Mouse (Mus musculus) naive thymus-derived CD4-positive, alpha-beta T cell, adult 2 months (primary cell): ENCODE data around the gene Bcl2l15.
"Not testable (repeated sequence)": the region's sequence is repeated elsewhere in the genome, so short reads cannot be mapped to it uniquely, and the experiment has no call there.

ENCODE experiments used
- DNase-seq: peaks from one replicate; pipeline ENCODE4 v3.0.0-alpha.2; 2011; ENCODE audit warnings: low read depth

Bcl2l15 gene

GRCm38 (mm10) chr3:103832426-103832825 lies at the start of gene Bcl2l15:
Gene Bcl2l15, plus strand, starts transcription at chr3:103832601.
- no peak for DNase-seq

DNA sequence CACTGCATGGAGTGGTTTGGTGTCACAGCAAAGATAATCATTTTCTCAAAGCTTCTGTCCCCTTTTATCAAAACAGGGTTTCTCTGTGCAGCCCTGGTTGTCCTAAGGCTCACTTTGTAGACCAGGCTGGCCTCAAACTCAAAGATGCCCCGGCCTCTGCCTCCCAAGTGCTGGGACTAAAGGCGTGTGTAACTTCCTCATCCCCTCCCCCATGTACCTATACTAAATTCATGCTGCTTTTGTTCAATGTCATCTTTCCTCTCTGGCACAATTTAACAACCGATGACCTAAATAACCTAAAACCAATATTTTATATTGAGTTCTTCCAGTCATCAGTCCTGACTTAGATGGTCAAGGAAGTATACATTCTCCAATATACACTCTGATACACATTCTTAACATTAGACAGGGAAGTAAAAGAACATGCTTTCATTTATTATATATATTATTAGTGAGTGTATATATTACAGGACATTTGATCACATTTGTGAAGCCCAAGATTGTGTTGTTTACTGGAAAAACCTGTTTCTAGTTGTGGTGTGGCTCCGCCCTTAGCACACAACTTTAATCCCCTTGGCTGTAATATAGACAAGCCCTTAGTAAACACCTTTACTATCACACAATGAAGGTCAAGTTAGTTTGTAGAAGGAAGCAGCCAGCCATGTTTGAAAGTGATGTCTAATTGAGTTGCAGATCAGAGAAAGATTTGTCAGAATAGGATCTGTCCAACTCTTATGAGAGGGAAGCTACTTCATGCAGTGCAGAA lies 49.4 kb upstream of the Bcl2l15 start:
- DNase-seq, result no peak

- DNase-seq, result no peak
Measured at GRCm38 (mm10) chr3:103787225-103787624, 45.2 kb upstream of the Bcl2l15 start.

- no peak for DNase-seq
Measured at GRCm38 (mm10) chr3:103789096-103789495, 43.3 kb upstream of the Bcl2l15 start.

- DNase-seq, result peak; percentile 84
Measured at GRCm38 (mm10) chr3:103789891-103790345, 42.5 kb upstream of the Bcl2l15 start.

DNA sequence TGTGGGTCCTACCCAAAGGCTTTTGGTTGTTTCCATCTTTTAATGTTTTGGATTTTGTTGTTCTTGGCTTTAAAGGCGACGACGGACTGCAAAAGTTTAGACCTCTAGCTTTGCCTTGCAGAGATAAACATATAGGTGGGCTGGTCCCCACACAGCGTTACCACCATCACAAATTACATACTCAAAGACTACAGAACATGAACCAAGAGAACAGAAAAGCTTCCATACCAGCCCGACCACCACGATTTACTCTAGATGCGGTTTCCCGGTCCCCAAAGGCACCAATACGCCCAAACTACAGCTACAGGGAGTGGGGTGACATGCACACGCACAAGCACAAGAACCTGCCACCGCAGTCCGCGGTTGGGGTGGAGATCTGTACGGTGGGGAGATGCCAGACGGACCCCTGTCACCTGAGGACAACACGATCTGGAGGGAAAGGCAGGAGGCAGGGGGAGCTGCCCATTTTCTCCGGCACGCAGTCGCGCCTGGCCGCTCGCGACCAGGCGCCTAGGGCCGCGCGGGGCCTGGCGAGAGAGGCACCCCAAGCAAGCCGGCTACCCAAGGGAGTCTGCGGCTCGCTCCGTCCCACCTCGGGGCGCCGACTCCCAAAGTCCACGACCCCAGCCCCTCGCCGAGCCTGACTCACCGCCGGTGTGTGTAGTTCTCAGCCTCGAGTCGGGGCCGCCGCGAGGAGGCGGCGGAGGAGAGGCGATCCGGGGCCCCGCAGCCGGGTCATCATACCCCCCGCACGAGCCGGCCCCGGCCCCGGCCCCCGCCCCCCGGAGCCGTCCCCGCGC lies 41.9 kb upstream of the Bcl2l15 start:
- DNase-seq, result peak; percentile 67

GRCm38 (mm10) chr3:103791230-103792110 lies 40.9 kb upstream of the Bcl2l15 start, which contains the start of gene Hipk1:
Gene Hipk1, minus strand, starts transcription at chr3:103791563.
- DNase-seq, result peak; percentile 94

DNA sequence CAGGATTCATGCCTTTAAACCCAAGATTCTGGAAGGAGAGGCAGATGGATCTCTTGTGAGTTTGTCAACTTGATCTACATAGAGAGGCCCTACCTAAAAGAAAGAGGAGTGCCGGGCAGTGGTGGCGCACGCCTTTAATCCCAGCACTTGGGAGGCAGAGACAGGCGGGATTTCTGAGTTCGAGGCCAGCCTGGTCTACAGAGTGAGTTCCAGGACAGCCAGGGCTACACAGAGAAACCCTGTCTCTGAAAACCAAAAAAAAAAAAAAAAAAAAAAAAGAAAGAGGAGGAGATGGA lies 40.3 kb upstream of the Bcl2l15 start:
- DNase-seq, result not testable (repeated sequence)

GRCm38 (mm10) chr3:103792566-103792965 lies 39.8 kb upstream of the Bcl2l15 start:
- no peak for DNase-seq

DNA sequence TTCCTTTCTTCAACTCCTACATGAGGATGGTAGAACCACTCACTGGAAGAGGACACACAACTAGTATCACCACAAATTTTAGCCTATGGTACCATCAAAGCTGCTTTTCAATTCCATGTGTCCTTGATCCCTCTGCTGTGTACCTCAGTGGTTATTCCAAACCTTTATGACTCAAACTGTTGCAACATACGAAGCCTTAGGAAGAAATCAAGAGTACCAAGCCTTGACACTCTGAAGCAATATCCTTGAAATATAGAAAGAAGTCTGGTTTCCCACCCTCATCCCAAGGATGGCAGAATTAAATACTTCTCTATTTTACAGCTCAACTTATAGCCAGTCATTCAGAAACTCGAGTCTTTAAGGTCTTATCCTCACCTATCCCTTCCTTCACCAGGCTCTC lies 36.0 kb upstream of the Bcl2l15 start:
- no peak for DNase-seq

DNA sequence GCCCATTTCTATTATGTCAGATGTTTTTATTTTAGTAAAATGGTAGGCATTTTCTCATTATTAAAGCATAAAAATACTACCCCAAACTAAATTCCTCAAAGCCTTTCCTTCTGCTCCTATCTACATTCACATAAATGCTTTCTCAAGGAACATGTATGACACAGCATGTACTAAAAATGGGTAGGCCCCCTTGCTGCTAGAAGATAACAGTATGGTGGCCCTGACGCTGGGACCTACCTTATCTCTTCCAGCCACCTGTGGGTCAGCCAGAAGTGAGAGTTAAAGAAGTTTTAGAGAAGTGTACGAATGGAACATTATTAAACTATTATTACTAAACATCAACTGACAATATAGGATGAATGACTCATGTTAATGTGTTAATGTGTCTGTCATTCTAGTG lies 32.9 kb upstream of the Bcl2l15 start:
- no peak for DNase-seq

- peak; percentile 83 for DNase-seq
Measured at GRCm38 (mm10) chr3:103801631-103802531, 30.5 kb upstream of the Bcl2l15 start.

GRCm38 (mm10) chr3:103802861-103803260 lies 29.5 kb upstream of the Bcl2l15 start:
- DNase-seq, result peak; percentile 52

DNA sequence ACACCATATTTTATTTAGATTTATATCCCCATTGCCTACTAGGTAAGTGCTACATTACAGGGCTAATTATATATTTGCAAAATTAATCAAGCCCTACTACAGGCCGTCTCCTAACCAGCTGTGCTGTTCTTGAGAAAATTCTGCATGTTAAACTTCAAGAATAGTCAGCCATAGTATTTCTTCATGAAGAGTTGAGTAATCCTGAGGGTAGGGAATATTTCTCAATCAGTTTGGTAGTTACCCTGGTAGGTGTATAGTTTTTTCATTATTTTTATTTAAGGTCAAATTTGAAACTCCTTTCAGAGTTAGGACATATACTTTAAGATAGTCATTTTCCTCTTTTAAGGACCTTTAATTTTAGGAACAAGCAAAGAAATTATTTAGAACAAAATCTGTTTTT lies 26.7 kb upstream of the Bcl2l15 start:
- no peak for DNase-seq

DNA sequence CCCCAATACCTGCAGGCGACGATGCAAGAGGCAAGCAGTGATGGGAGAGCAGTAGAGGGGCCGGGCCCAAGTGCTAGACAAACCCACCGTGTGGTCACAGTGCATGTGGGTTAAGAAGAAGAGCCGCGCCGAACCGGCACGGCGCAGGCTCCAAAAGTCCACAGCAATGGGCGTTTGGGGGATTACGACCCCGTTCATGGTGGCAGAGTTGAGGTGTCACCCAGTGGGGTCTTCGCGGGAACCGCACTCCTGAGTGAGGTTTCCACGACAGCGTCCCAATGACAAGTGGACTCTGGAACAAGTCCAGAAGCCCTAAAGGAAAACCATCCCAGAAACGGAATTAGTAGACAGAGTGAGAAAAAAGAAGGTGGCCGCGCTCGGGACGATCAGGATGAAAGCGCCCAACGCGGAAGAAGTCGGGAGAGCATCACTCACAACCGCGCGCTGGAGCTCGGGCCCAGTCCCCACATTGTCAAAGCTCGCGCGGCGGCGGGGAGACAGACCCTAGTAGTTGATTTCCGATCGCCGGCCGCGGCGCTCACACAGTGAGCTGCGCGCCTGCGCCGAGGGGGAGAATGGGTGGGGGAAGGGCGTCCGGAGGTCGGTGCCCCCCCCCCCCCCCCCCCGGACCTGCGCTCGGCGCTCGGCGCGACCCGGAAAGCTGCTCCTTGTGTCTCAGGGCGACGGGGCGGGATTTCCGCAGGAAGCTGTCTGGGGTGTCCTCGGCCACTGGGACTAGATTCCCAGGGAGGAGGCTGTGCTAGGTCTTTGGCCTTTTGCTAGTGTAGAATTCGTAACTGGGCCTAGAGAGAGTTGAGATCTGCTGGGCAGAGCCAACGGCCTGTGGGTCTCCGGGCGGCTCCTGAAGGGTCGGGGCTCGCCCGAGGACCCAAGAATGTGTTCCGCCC lies 23.3 kb upstream of the Bcl2l15 start, which contains the start of the genes Dclre1b, Ap4b1 and Gm43064:
TSS of gene Dclre1b (minus strand) at position 554 of the 908 bp plus-strand sequence.
TSS of gene Ap4b1 (plus strand) at position 630 of the 908 bp plus-strand sequence.
TSS of gene Gm43064 (plus strand) at position 683 of the 908 bp plus-strand sequence.
- DNase-seq, result peak; percentile 95

DNA sequence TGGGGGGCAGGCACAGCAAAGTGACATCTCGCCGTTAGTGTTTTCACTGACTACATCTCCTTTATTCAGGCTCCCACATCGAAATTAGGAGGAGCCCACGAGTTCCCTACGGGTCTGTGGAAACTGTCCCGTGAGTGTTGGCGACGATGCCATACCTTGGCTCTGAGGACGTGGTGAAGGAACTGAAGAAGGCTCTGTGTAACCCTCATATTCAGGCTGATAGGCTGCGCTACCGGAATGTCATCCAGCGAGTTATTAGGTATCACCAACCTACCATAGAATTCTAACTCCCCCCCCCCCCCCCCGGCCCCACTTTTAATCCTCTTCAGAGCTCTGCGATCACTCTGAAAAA lies 22.6 kb upstream of the Bcl2l15 start:
- no peak for DNase-seq

DNA sequence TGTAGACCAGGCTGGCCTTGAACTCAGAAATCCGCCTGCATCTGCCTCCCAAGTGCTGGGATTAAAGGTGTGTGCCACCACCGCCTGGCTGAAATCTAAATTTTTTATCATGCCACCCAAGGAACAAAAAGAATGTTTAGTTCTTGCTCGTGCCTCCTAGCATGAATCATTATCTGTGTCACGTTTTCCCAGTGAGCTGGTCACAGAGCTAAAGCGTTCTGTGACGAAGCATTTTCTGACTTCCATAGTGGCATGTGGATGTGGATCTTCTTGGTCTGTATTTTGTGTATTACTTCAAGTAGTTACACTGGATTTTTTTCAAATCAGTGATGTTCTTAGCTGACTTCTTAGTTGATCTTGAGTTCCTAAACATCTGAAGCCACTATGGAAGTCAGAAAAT lies 21.4 kb upstream of the Bcl2l15 start:
- no peak for DNase-seq

- peak; percentile 39 for DNase-seq
Measured at GRCm38 (mm10) chr3:103827548-103827947, 4.9 kb upstream of the Bcl2l15 start.

- DNase-seq, result no peak
Measured at GRCm38 (mm10) chr3:103829036-103829435, 3.4 kb upstream of the Bcl2l15 start.

- not testable (repeated sequence) for DNase-seq
Measured at GRCm38 (mm10) chr3:103830681-103831080, 1.7 kb upstream of the Bcl2l15 start.
